9 mouse cellular contexts compared by ENCODE assay signal in genomic region chr8:79562669-79563068, GRCm38 (mm10).
DNase-seq lines count a peak whose midpoint lies in the region; ATAC-seq and TF ChIP-seq lines count a peak whose summit lies in the region.
"Had no signal": no experiment of that assay in that cellular context is flagged by ENCODE, and none has a peak within 500 bp of the region (broad histone marks: within the 10 kb centered on the region; RNA-seq: fewer than 3 reads in every experiment).

No protein-coding gene starts in this region.

- peak; percentile 17; the same call in 1 of the 2 replicates for TF ChIP-seq CTCF in liver, adult 2 months (IDR thresholded peaks at IDR 0.05; ENCODE audit: low read depth, low read length)

- H3K27ac ChIP-seq in liver, adult 2 months (replicated peaks; ENCODE audit: insufficient read depth, low read depth, low read length) = no peak overlapping the region
- no peak overlapping the region for H3K27ac ChIP-seq in liver, embryonic 12.5 days
- H3K27ac ChIP-seq: liver, embryonic 15.5 days had no signal

- no peak for ATAC-seq in liver, embryonic 12.5 days

- H3K4me3 ChIP-seq in liver, adult 2 months (ENCODE audit: insufficient read depth, low read depth, low read length) = no peak overlapping the region
- H3K4me3 ChIP-seq in liver, embryonic 12.5 days = no peak overlapping the region
- H3K4me3 ChIP-seq: liver, embryonic 15.5 days had no signal

- H3K9ac ChIP-seq in liver, adult 2 months (ENCODE audit: low read depth, low read length) = no peak overlapping the region
- no peak overlapping the region for H3K9ac ChIP-seq in liver, embryonic 12.5 days
- H3K9ac ChIP-seq: liver, embryonic 15.5 days had no signal

- WGBS in liver, adult 2 months = 79% methylated on average over 8 of the region's 8 CpGs
- 56% methylated on average over 8 of the region's 8 CpGs for WGBS in liver, embryonic 12.5 days (ENCODE audit: insufficient replicate concordance)

- no peaks in the 10 kb centered on the region for H3K9me3 ChIP-seq in liver, embryonic 12.5 days (replicated peaks)
- H3K9me3 ChIP-seq: liver, embryonic 15.5 days had no signal

- H3K79me2 ChIP-seq in liver, adult 2 months (ENCODE audit: control insufficient read depth, insufficient read depth, low read length) = no peaks in the 10 kb centered on the region

- DNase-seq in liver, adult 2 months (ENCODE audit: extremely low read depth, low read depth, low spot score) = no peak
- DNase-seq in R1 (ENCODE audit: low read depth, low spot score) = peak; percentile 78
- peak; percentile 26 to 48 for DNase-seq in gastrocnemius, postnatal 4 days (ENCODE audit: low spot score in 2 of 2)
- peak; percentile 29 for DNase-seq in retina, embryonic 14.5 days (ENCODE audit: low spot score)
- DNase-seq in adrenal gland, adult 8-10 months = no peak
- no peak for DNase-seq in lung, postnatal 14 days
- DNase-seq: cerebellum, adult 18-20 months had no signal

- no peak for TF ChIP-seq POLR2A in liver, adult 2 months (IDR thresholded peaks at IDR 0.05; ENCODE audit: extremely low read depth, insufficient read depth, low read length)

- H3K27me3 ChIP-seq in liver, adult 2 months (ENCODE audit: control insufficient read depth, insufficient read depth, low read length) = no peaks in the 10 kb centered on the region
- H3K27me3 ChIP-seq in liver, embryonic 12.5 days (replicated peaks) = no peaks in the 10 kb centered on the region
- H3K27me3 ChIP-seq: liver, embryonic 15.5 days had no signal

- H3K4me1 ChIP-seq in liver, adult 2 months (ENCODE audit: control insufficient read depth, insufficient read depth, low read length) = no peaks in the 10 kb centered on the region
- no peaks in the 10 kb centered on the region for H3K4me1 ChIP-seq in liver, embryonic 12.5 days
- H3K4me1 ChIP-seq: liver, embryonic 15.5 days had no signal

- H3K4me2 ChIP-seq in liver, embryonic 12.5 days = no peak overlapping the region
- H3K4me2 ChIP-seq: liver, embryonic 15.5 days had no signal

- no peaks in the 10 kb centered on the region for H3K36me3 ChIP-seq in liver, adult 2 months (ENCODE audit: control insufficient read depth, insufficient read depth, low read length)
- H3K36me3 ChIP-seq in liver, embryonic 12.5 days = no peaks in the 10 kb centered on the region
- H3K36me3 ChIP-seq: liver, embryonic 15.5 days had no signal

Comparison
In these comparisons a context has a peak if more than half of its experiments do, and no peak if none do; other contexts are left out.
1. DNase-seq: peak in R1 (single experiment), gastrocnemius, postnatal 4 days (2 of 2) and retina, embryonic 14.5 days (single experiment); none in liver, adult 2 months (single experiment), adrenal gland, adult 8-10 months (single experiment) and lung, postnatal 14 days (single experiment).